Mouse (Mus musculus): ENCODE measurements at regions not wholly inside any gene's neighbourhood (a gene's known extent, or its start where the extent isn't known, plus 50 kb on each side); places are given as distances from the start of the nearest gene placed in this dataset.

GRCm38 (mm10) chr3:111108982-111109381, 858.2 kb upstream of the Prmt6 start:
- TF ChIP-seq POLR2A (IDR thresholded peaks at IDR 0.05; ENCODE audit: borderline replicate concordance, extremely low read depth, insufficient read depth, insufficient read length, poor library complexity, severe bottlenecking) = no peak
- TF ChIP-seq CTCF (IDR thresholded peaks at IDR 0.05; ENCODE audit: borderline replicate concordance, extremely low read depth, insufficient read depth, insufficient read length) = no peak

Data from brain, embryonic 14.5 days (tissue).